In the genomic region with DNA sequence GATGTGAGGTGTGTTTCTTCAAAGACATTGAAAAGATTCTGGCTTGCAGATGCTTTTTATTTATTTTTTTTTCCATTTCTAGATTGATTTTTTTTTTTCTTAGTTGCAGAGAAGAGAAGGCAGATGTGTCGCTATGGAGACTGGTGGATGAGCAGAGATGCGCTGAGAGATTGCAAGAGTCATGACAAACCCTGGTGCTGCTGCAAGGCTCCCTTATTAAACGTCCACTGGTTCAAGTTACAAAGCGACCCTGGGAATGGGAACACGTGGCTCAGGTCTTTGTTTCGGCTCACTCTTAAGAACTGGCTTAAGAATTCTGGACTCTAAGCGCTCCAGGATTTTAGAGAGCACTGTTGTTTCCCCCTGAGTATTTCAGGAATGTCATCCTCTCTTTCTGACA, we compare ENCODE assay signal across 22 mouse cellular contexts.
DNase-seq lines count a peak whose midpoint lies in the region; ATAC-seq lines count a peak whose summit lies in the region.
"Had no signal": no experiment of that assay in that cellular context is flagged by ENCODE, and none has a peak within 500 bp of the region (broad histone marks: within the 10 kb centered on the region; RNA-seq: fewer than 3 reads in every experiment).

No protein-coding gene starts in this region.

- H3K36me3 ChIP-seq in forebrain, embryonic 15.5 days, result no peaks in the 10 kb centered on the region
- H3K36me3 ChIP-seq in forebrain, embryonic 12.5 days (replicated peaks), result no peaks in the 10 kb centered on the region
- no peaks in the 10 kb centered on the region for H3K36me3 ChIP-seq in midbrain, embryonic 11.5 days (ENCODE audit: control insufficient read depth, insufficient read depth, low read length)
- H3K36me3 ChIP-seq in midbrain, embryonic 13.5 days, result no peaks in the 10 kb centered on the region
- H3K36me3 ChIP-seq in embryonic facial prominence, embryonic 10.5 days (replicated peaks), result no peaks in the 10 kb centered on the region
- H3K36me3 ChIP-seq: embryonic facial prominence, embryonic 15.5 days; heart, embryonic 13.5 days; kidney, embryonic 15.5 days; limb, embryonic 15.5 days had no signal

- no peak overlapping the region for H3K4me3 ChIP-seq in forebrain, embryonic 15.5 days
- no peak overlapping the region for H3K4me3 ChIP-seq in forebrain, embryonic 12.5 days (replicated peaks)
- no peak overlapping the region for H3K4me3 ChIP-seq in midbrain, embryonic 11.5 days (ENCODE audit: low read depth, low read length)
- no peak overlapping the region for H3K4me3 ChIP-seq in midbrain, embryonic 13.5 days (replicated peaks)
- H3K4me3 ChIP-seq in embryonic facial prominence, embryonic 10.5 days, result no peak overlapping the region
- H3K4me3 ChIP-seq: embryonic facial prominence, embryonic 15.5 days; heart, embryonic 13.5 days; kidney, embryonic 15.5 days; limb, embryonic 15.5 days had no signal

- no peaks in the 10 kb centered on the region for H3K9me3 ChIP-seq in forebrain, embryonic 15.5 days
- no peaks in the 10 kb centered on the region for H3K9me3 ChIP-seq in forebrain, embryonic 12.5 days
- no peaks in the 10 kb centered on the region for H3K9me3 ChIP-seq in midbrain, embryonic 11.5 days (ENCODE audit: control insufficient read depth, low read length)
- no peaks in the 10 kb centered on the region for H3K9me3 ChIP-seq in midbrain, embryonic 13.5 days
- H3K9me3 ChIP-seq in embryonic facial prominence, embryonic 10.5 days, result no peaks in the 10 kb centered on the region
- H3K9me3 ChIP-seq: embryonic facial prominence, embryonic 15.5 days; heart, embryonic 13.5 days; kidney, embryonic 15.5 days; limb, embryonic 15.5 days had no signal

- H3K27me3 ChIP-seq in forebrain, embryonic 15.5 days, result no peaks in the 10 kb centered on the region
- no peaks in the 10 kb centered on the region for H3K27me3 ChIP-seq in forebrain, embryonic 12.5 days
- no peaks in the 10 kb centered on the region for H3K27me3 ChIP-seq in midbrain, embryonic 11.5 days (ENCODE audit: control insufficient read depth, insufficient read depth, low read length)
- H3K27me3 ChIP-seq in midbrain, embryonic 13.5 days, result no peaks in the 10 kb centered on the region
- H3K27me3 ChIP-seq in embryonic facial prominence, embryonic 10.5 days (replicated peaks; ENCODE audit: low read depth, poor library complexity, severe bottlenecking), result no peaks in the 10 kb centered on the region
- H3K27me3 ChIP-seq: embryonic facial prominence, embryonic 15.5 days; heart, embryonic 13.5 days; kidney, embryonic 15.5 days; limb, embryonic 15.5 days; megakaryocyte, embryonic 14.5 days; Patski had no signal

- DNase-seq in midbrain, embryonic 11.5 days (ENCODE audit: low spot score, missing footprints), result no peak
- DNase-seq in embryonic facial prominence, embryonic 10.5 days (ENCODE audit: low spot score), result peak; percentile 14
- DNase-seq in adrenal gland, adult 2 months, result no peak
- DNase-seq: cerebellum, adult 9-10 months; gastrocnemius, postnatal 14 days; heart, adult 18-20 months; heart, postnatal 14 days; kidney, adult 11 months; kidney, postnatal 36 days; lung, embryonic 14.5 days; thymus, postnatal 14 days had no signal

- peaks cover 9% of the 10 kb centered on the region; the same call in 1 of the 2 replicates for H3K4me1 ChIP-seq in forebrain, embryonic 15.5 days
- peaks cover 7% of the 10 kb centered on the region; the same call in 1 of the 2 replicates for H3K4me1 ChIP-seq in forebrain, embryonic 12.5 days
- no peaks in the 10 kb centered on the region; the same call in 1 of the 2 replicates for H3K4me1 ChIP-seq in midbrain, embryonic 11.5 days (ENCODE audit: control insufficient read depth, insufficient read depth, low read length)
- H3K4me1 ChIP-seq in midbrain, embryonic 13.5 days (replicated peaks), result peaks cover 9% of the 10 kb centered on the region; the same call in 1 of the 2 replicates
- peaks cover 8% of the 10 kb centered on the region; the same call in 1 of the 2 replicates for H3K4me1 ChIP-seq in embryonic facial prominence, embryonic 10.5 days
- H3K4me1 ChIP-seq: embryonic facial prominence, embryonic 15.5 days; heart, embryonic 13.5 days; kidney, embryonic 15.5 days; limb, embryonic 15.5 days; megakaryocyte, embryonic 14.5 days had no signal

- WGBS in forebrain, embryonic 15.5 days, result 20% methylated on average over 7 of the region's 7 CpGs
- 24% methylated on average over 7 of the region's 7 CpGs for WGBS in forebrain, embryonic 12.5 days
- 23% methylated on average over 7 of the region's 7 CpGs for WGBS in midbrain, embryonic 11.5 days
- 13% methylated on average over 7 of the region's 7 CpGs for WGBS in midbrain, embryonic 13.5 days
- WGBS in embryonic facial prominence, embryonic 10.5 days, result 39% methylated on average over 7 of the region's 7 CpGs

- no peak overlapping the region for H3K4me2 ChIP-seq in forebrain, embryonic 15.5 days (replicated peaks)
- H3K4me2 ChIP-seq in forebrain, embryonic 12.5 days, result no peak overlapping the region
- H3K4me2 ChIP-seq in midbrain, embryonic 11.5 days, result no peak overlapping the region
- no peak overlapping the region for H3K4me2 ChIP-seq in midbrain, embryonic 13.5 days (replicated peaks)
- H3K4me2 ChIP-seq: embryonic facial prominence, embryonic 15.5 days; heart, embryonic 13.5 days; kidney, embryonic 15.5 days; limb, embryonic 15.5 days; lung, embryonic 14.5 days had no signal

- ATAC-seq in forebrain, embryonic 15.5 days (replicated peaks), result 0 out of 2 replicates have a peak, but pooled peaks have one; percentile 51
- no peak for ATAC-seq in forebrain, embryonic 12.5 days (ENCODE audit: low FRiP score)
- ATAC-seq in midbrain, embryonic 11.5 days (ENCODE audit: low FRiP score), result peak; percentile 44; the same call in 1 of the 2 replicates
- no peak for ATAC-seq in midbrain, embryonic 13.5 days
- no peak for ATAC-seq in cerebellum, adult (ENCODE audit: insufficient number of reproducible peaks, low FRiP score, low TSS enrichment)
- ATAC-seq: Patski had no signal

- no peak overlapping the region for H3K27ac ChIP-seq in forebrain, embryonic 15.5 days (replicated peaks)
- H3K27ac ChIP-seq in forebrain, embryonic 12.5 days, result no peak overlapping the region
- H3K27ac ChIP-seq in midbrain, embryonic 11.5 days (ENCODE audit: low read depth, low read length), result no peak overlapping the region
- H3K27ac ChIP-seq in midbrain, embryonic 13.5 days, result no peak overlapping the region
- H3K27ac ChIP-seq in embryonic facial prominence, embryonic 10.5 days (replicated peaks), result no peak overlapping the region
- H3K27ac ChIP-seq: embryonic facial prominence, embryonic 15.5 days; heart, embryonic 13.5 days; kidney, embryonic 15.5 days; limb, embryonic 15.5 days; liver, embryonic 14.5 days had no signal

- no peak overlapping the region for H3K9ac ChIP-seq in forebrain, embryonic 15.5 days (replicated peaks)
- H3K9ac ChIP-seq in forebrain, embryonic 12.5 days, result no peak overlapping the region
- H3K9ac ChIP-seq in midbrain, embryonic 11.5 days (ENCODE audit: low read length), result no peak overlapping the region
- no peak overlapping the region for H3K9ac ChIP-seq in midbrain, embryonic 13.5 days (replicated peaks)
- H3K9ac ChIP-seq: embryonic facial prominence, embryonic 15.5 days; heart, embryonic 13.5 days; kidney, embryonic 15.5 days; limb, embryonic 15.5 days; liver, embryonic 14.5 days; lung, embryonic 14.5 days had no signal

Comparison
In these comparisons a context has a peak if more than half of its experiments do, and no peak if none do; other contexts are left out.
1. ATAC-seq: peak in forebrain, embryonic 15.5 days (single experiment) and midbrain, embryonic 11.5 days (single experiment); none in forebrain, embryonic 12.5 days (single experiment), midbrain, embryonic 13.5 days (single experiment) and cerebellum, adult (single experiment).